Mouse (Mus musculus) CD8-positive naive resting alpha-beta T cell, adult 2 months (primary cell): ENCODE results near the gene Atl3.
A peak's percentile ranks its signal among the peaks of the same experiment; 100 is the strongest.

Experiments used
- DNase-seq, 2 experiments: peaks; one replicate each; pipeline ENCODE4 v3.0.0; 2022; ENCODE audit warnings: low read depth in 2 of 2, low spot score in 2 of 2

Atl3 gene

DNA sequence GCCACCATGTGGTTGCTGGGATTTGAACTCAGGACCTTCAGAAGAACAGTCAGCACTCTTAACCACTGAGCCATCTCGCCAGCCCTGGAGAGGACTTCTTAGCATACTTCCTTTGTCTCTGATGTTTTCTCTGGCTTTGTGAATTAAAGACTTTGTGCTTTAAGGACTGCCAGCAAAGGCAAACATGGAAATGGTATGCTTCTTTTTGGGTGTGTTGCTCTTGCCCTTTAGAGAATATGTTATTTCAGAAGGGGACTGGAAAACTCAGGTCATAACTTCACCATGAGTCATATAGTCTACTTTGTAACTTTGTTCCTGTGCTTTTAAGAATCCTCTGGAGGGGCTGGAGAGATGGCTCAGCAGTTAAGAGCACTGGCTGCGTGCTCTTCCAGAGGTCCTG, 5.0 kb downstream of the Atl3 start:
- no peak for DNase-seq

GRCm38 (mm10) chr19:7500701-7501100, 6.9 kb downstream of the Atl3 start:
- no peak for DNase-seq

DNA sequence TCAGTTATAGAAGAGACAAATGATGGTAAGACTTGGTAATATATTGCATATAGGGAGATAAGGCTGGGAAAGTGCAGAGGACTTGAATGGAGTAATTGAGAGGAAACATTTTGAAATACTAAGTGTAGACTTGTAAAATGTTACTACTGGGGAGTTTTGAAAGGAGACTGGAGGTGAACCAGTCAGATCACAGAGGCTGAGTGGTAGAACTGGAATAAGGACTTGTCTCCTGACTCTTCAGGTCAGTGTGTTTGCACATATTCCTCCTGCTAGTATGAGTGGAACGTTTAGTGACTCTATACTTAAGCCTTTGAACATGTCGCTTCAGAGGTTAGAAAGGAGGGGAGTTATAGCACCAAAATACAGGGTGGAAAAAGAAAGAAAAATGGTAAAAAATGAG, 8.6 kb downstream of the Atl3 start:
- no peak for DNase-seq

DNA sequence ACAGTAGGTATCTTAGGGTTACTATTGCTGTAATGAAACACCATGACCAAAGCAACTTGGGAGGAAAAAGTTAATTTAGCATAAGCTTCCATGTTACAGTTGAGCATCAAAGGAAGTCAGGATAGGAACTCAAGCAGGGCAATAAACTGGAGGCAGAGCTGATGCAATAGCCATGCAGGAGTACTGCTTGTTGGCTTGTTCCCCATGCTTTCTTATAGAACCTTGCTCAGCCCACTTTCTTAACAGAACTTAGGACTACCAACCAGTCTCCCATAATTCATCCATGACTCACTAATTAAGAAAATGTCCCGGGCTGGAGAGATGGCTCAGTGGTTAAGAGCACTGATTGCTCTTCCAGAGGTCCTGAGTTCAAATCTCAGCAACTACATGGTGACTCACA, 12.5 kb downstream of the Atl3 start:
- no peak for DNase-seq

GRCm38 (mm10) chr19:7508026-7508425, 14.2 kb downstream of the Atl3 start:
- DNase-seq: no peak

DNA sequence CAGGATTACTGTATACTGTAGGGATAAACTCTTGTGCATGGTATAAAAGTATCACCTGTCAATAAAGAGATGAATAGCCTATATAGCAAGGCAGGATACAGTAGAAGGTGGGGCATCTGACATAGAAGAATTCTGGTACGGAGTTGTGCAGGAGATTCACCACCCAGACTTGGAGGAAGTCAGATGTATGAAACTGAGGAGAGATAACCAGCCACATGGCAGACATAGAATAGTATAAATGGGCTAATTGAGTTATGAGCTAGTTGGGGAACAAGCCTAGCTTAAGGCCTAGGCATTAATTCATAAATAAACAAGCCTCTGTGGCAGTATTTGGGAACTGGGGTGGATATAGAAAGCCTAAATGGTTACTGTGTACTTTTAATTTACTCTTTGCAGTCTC, 22.6 kb downstream of the Atl3 start:
- DNase-seq: no peak

GRCm38 (mm10) chr19:7521619-7522018, 27.8 kb downstream of the Atl3 start:
- DNase-seq: no peak

- no peak for DNase-seq
These were observed 29.0 kb downstream of the Atl3 start for GRCm38 (mm10) chr19:7522856-7523255.

DNA sequence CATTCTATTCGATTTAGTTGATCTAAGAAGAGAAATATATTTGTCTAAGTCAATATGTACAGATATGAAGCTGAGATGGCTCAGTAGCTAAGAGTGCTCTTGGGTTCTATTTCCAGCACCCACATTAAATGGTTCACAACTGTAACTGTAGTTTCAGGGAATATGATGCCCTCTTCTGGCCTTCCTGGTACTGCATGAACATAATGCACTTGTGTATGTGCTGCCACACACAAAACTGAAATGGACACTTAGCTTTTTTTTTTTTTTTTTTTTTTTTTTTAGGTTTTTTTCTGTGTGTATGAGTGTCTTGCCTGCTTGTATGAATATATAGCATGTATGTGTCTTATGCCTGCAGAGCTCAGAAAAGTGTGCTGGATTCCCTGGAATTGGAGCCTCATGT, 29.5 kb downstream of the Atl3 start:
- DNase-seq: peak; percentile 27 to 40

DNA sequence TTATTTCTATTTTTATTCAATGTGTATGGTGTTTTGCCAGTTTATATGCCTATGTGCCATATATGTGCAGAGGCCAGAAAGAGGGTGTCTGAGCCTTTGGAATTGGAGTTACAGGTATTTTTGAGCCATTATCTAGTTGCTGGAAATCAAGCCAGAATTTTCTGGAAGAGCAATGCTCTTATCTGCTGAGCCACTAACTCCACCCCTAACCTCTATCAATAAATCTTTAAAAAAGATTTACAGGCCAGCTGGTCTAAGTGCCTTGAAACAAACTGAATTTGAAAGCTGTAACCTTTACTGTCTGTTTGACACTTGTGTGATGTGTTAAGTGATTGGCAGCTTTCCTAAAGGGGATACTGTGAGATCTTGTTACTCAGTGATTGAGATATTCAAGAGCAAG, 29.9 kb downstream of the Atl3 start:
- DNase-seq: no peak

DNA sequence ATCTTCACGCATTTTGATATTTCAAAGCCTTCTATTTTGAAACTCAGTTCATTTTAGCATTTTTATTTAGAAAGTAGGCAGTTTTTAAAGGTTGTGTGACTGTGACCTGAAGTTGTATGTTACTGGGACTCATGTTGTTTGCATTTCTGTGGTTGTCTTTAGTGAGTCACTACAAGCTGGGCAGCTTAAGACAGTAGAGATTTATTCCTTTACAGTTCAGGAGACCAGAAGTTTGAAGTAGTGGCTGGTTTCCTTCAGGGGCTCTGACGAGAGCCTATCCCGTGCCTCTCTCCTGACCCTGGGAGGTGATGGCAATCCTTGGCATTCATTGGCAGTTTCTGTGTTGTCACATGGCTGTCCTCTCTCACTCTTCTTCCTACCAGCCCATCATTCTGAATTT, 31.0 kb downstream of the Atl3 start:
- DNase-seq: no peak

- DNase-seq: peak; percentile 23 to 48
These were observed 35.0 kb downstream of the Atl3 start for GRCm38 (mm10) chr19:7528639-7529428.

DNA sequence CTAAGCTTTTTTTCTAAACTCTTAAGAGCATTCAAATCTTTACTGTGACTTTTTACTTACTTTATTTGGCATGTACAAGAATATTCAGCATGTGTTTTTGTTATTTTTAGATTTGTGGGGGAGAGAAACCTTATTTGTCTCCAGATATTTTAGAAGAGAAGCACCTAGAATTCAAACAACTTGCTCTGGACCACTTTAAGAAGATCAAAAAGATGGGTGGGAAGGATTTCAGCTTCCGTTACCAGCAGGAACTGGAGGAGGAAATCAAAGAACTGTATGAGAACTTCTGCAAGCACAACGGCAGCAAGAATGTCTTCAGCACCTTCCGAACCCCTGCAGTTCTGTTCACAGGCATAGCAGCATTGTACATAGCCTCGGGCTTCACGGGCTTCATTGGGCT, 38.1 kb downstream of the Atl3 start:
- DNase-seq: no peak

DNA sequence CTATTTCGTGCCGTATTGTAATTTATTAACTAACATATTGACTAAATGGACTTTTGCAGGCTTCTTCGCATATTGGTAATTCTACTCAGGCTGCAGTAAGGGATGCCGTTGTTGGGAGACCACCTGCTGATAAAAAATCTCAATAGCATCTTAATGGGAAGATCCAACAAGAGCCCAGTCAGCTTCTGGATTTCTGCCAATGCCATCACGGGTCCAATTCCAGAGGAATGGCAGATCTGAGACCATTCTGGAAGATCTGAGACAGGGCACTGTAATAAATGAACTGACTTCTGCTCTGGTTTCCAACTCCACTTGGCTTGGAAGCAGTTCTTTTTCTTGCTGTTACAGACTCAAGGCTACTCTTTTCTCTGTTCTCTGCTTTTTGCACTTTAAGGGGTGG, 40.1 kb downstream of the Atl3 start:
- no peak for DNase-seq

DNA sequence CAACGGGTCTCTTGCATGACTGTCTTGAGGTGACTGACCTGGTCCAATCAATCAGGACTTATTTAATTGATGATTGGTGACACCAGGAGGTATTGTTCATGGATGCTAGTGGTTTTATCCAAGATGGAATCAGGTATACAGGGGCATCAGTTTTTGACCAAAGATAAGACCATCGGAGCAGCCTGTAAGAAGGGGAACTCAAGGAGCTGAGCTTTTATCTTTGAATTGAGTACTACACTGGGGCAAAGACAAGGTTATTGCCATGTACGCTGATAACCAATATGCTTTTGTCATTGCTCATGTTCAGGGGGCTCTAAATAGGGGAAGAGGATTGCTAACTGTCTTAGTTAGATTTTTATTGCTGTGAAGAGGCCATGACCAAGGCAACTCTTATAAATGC, 55.1 kb downstream of the Atl3 start:
- no peak for DNase-seq

- no peak for DNase-seq
These were observed 57.9 kb downstream of the Atl3 start for GRCm38 (mm10) chr19:7551550-7552300.

DNA sequence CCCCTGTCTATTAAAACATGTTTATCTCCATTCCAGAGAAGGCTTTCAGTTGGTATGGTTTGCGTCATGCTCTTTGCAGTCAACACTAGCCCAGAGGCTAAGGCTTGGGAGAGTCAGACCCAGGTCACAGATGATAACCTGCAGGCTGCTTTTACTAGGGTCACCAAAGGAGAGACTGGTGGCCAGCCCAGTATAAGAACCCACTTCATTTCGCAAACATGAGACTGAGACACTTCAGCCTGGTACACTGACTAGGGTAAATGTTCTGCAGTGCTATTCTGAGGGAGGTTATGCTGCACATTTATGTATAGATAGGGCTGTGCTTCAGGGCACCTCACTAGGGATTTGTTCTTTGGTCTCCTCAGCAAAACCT, 58.4 kb downstream of the Atl3 start:
- DNase-seq: no peak

GRCm38 (mm10) chr19:7553441-7553840, 59.6 kb downstream of the Atl3 start:
- DNase-seq: no peak

- DNase-seq: no peak
These were observed 61.0 kb downstream of the Atl3 start for GRCm38 (mm10) chr19:7554881-7555280.

DNA sequence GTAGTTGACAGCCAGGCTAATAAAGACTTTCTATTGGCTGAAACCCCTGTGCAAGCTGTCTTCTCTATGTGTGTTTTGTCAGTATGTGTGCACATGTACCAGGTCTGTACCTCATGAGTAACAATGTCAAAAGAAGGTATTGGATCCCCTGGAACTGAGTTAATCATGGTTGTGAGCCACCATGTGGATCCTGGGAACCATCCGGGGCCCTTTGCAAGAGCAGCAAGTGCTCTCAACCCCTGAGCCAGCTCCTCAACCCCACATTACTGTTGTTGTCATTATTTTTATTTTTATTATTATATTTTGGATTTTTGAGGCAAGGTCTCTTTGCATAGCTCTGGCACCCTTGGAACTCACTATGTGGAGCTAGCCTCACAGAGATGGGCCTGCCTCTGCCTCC, 62.8 kb downstream of the Atl3 start:
- DNase-seq: no peak

GRCm38 (mm10) chr19:7557328-7557822, 63.5 kb downstream of the Atl3 start, which contains the start of gene Pla2g16:
Pla2g16 (plus strand) TSS chr19:7557459.
- DNase-seq: peak; percentile 34 to 41

DNA sequence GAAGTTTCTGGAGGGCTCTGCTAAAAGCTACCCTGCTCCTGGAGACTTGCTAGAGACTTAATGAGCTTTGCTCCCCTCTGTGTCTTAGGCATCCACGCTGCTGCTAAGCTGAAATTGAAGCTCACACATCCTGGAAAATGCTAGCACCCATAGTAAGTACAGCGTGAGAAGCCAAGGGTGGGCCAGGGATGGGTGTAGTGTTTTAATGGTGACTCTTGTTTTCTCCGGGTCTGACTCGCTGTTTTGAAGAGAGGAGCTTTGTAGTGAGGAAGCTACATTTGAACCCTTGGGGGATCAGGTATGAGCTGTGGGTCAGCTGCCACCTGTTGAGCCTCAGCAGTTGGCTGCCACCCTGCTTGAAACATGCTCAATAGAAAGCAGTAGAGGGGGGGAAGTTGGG, 64.0 kb downstream of the Atl3 start:
- no peak for DNase-seq
